Mouse (Mus musculus) MEL (cell line): ENCODE measurements around the gene Sft2d2.

ENCODE experiments used
- CTCF ChIP-seq, 3 experiments: IDR thresholded peaks in 2 of 3; conservative IDR thresholded peaks in 1 of 3; 2 replicates each; pipeline ENCODE4 v1.5.1; 2011 to 2012; ENCODE audit warnings: low read length in 3 of 3, low read depth in 2 of 3, mild to moderate bottlenecking in 2 of 3, improper control_type of control experiment in 1 of 3, inconsistent platforms in 1 of 3, mixed read lengths in 1 of 3, moderate library complexity in 1 of 3; ENCODE audit not compliant: control insufficient read depth in 1 of 3, insufficient read depth in 1 of 3, poor library complexity in 1 of 3, severe bottlenecking in 1 of 3
- E2F4 ChIP-seq: IDR thresholded peaks from 2 replicates; pipeline ENCODE4 v1.6.1; 2011; ENCODE audit warnings: low read depth, low read length, improper control_type of control experiment, borderline replicate concordance
- EP300 ChIP-seq, 2 experiments: IDR thresholded peaks; 2 replicates each; pipeline ENCODE4 v1.6.1; 2011; ENCODE audit warnings: improper control_type of control experiment in 2 of 2, low read length in 2 of 2, low read depth in 1 of 2, mild to moderate bottlenecking in 1 of 2
- ETS1 ChIP-seq: IDR thresholded peaks from 2 replicates; pipeline ENCODE4 v1.6.1; 2012; ENCODE audit warnings: low read depth, mild to moderate bottlenecking, inconsistent platforms, low read length, improper control_type of control experiment, moderate library complexity
- GABPA ChIP-seq: IDR thresholded peaks from 2 replicates; pipeline ENCODE4 v1.6.1; 2012; ENCODE audit warnings: low read depth, mild to moderate bottlenecking, inconsistent platforms, low read length, improper control_type of control experiment, moderate library complexity
- HCFC1 ChIP-seq: IDR thresholded peaks from 2 replicates; pipeline ENCODE4 v1.6.1; 2012; ENCODE audit warnings: low read depth, mild to moderate bottlenecking, inconsistent platforms, low read length, improper control_type of control experiment, moderate library complexity
- KAT2A ChIP-seq: conservative IDR thresholded peaks from 2 replicates; pipeline ENCODE4 v1.6.1; 2012; ENCODE audit warnings: low read depth, low read length, improper control_type of control experiment, inconsistent platforms
- MAX ChIP-seq: IDR thresholded peaks from 2 replicates; pipeline ENCODE4 v1.6.1; 2011; ENCODE audit warnings: low read length, improper control_type of control experiment
- MEF2A ChIP-seq: IDR thresholded peaks from 2 replicates; pipeline ENCODE4 v1.6.1; 2014; ENCODE audit warnings: low read depth, mild to moderate bottlenecking, inconsistent platforms, low read length, improper control_type of control experiment; ENCODE audit not compliant: poor library complexity, insufficient replicate concordance, severe bottlenecking; ENCODE audit errors: extremely low read depth
- POLR2A ChIP-seq, 2 experiments: IDR thresholded peaks; 2 replicates each; pipeline ENCODE4 v1.6.1; 2011 to 2012; ENCODE audit warnings: low read length in 2 of 2, mild to moderate bottlenecking in 2 of 2, control low read depth in 1 of 2, improper control_type of control experiment in 1 of 2, low read depth in 1 of 2, moderate library complexity in 1 of 2; ENCODE audit not compliant: control insufficient read depth in 1 of 2, insufficient read depth in 1 of 2, poor library complexity in 1 of 2
- SMC3 ChIP-seq: IDR thresholded peaks from 2 replicates; pipeline ENCODE4 v1.6.1; 2011; ENCODE audit warnings: low read depth, low read length, improper control_type of control experiment
- TCF12 ChIP-seq: IDR thresholded peaks from 2 replicates; pipeline ENCODE4 v1.6.1; 2014; ENCODE audit warnings: low read depth, mild to moderate bottlenecking, inconsistent platforms, low read length, improper control_type of control experiment, moderate library complexity
- USF2 ChIP-seq, 2 experiments: IDR thresholded peaks; 2 replicates each; pipeline ENCODE4 v1.6.1; 2011 to 2012; ENCODE audit warnings: improper control_type of control experiment in 2 of 2, low read length in 2 of 2, borderline replicate concordance in 1 of 2, inconsistent platforms in 1 of 2, low read depth in 1 of 2, mild to moderate bottlenecking in 1 of 2; ENCODE audit not compliant: insufficient read depth in 1 of 2
- ZMIZ1 ChIP-seq: IDR thresholded peaks from 2 replicates; pipeline ENCODE4 v1.6.1; 2012; ENCODE audit warnings: low read depth, mild to moderate bottlenecking, inconsistent platforms, low read length, improper control_type of control experiment, moderate library complexity

DNA sequence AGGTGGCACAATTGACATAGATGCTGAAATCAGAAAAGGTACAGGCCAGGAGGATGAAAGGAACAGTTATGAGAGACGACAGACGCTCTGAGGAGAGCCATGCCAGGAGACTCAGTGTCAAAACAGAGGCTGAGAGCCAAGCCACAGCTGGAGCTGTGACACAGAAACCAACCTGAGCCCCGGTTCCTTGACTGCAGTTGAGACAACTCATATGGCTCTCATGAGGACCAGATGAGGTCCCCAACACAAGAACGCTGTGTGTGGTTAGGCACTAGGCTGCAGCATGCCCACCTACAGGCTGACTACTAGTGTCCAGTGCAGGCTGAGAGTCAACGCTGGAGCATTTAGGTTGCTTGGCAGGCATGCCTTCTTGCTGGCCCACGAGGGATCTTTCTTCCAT is 16.2 kb downstream of the Sft2d2 start:
- TF ChIP-seq USF2 (IDR thresholded peaks at IDR 0.05; ENCODE audit: borderline replicate concordance in 1 of 2, insufficient read depth in 1 of 2, low read depth in 1 of 2, low read length in 2 of 2) (no peak), EP300 (IDR thresholded peaks at IDR 0.05; ENCODE audit: low read depth in 1 of 2, low read length in 2 of 2) (no peak), ETS1 (no peak), MAX (no peak), POLR2A (IDR thresholded peaks at IDR 0.05; ENCODE audit: control insufficient read depth in 1 of 2, insufficient read depth in 1 of 2, low read depth in 1 of 2, low read length in 2 of 2, poor library complexity in 1 of 2) (no peak), SMC3 (no peak), CTCF (IDR thresholded peaks at IDR 0.05 in 2 of 3, conservative IDR thresholded peaks at IDR 0.05 in 1 of 3; ENCODE audit: control insufficient read depth in 1 of 3, insufficient read depth in 1 of 3, low read depth in 2 of 3, low read length in 3 of 3, poor library complexity in 1 of 3, severe bottlenecking in 1 of 3) (no peak), MEF2A (no peak), KAT2A (no peak), GABPA (no peak), HCFC1 (no peak), ZMIZ1 (no peak), E2F4 (no peak), TCF12 (no peak)
